Mouse (Mus musculus) MEL (cell line): ENCODE data around the gene Fbxw8. TPM values are rescaled to one million over a fixed set of nuclear protein-coding genes. Genes with fewer than 3 reads are reported as not detected.

Experiments
- DNase-seq: peaks from one replicate; pipeline ENCODE4 v3.0.0; 2011; ENCODE audit warnings: low read depth, low spot score
- H3K27ac ChIP-seq: 2 replicates; pipeline ENCODE4 v1.5.1; 2012; ENCODE audit warnings: low read depth, mild to moderate bottlenecking, control low read depth, low read length, moderate library complexity; ENCODE audit not compliant: control insufficient read depth
- H3K27me3 ChIP-seq, 2 experiments: fragments of 150-350 bp in 1 of 2; sonication (generic) in 1 of 2; 2 replicates each; pipeline ENCODE4 v1.6.1; 2012; ENCODE audit warnings: low read length in 2 of 2, mild to moderate bottlenecking in 2 of 2, improper control_type of control experiment in 1 of 2, moderate library complexity in 1 of 2; ENCODE audit not compliant: insufficient read depth in 2 of 2, control insufficient read depth in 1 of 2
- H3K36me3 ChIP-seq, 2 experiments: 2 replicates each; pipeline ENCODE4 v1.6.1; 2012 to 2014; ENCODE audit warnings: low read length in 2 of 2, improper control_type of control experiment in 1 of 2, inconsistent platforms in 1 of 2, mild to moderate bottlenecking in 1 of 2; ENCODE audit not compliant: insufficient read depth in 2 of 2, control insufficient read depth in 1 of 2
- H3K4me1 ChIP-seq, 2 experiments: fragments of 150-350 bp in 1 of 2; sonication (generic) in 1 of 2; 2 replicates each; pipeline ENCODE4 v1.6.1; 2012; ENCODE audit warnings: low read length in 2 of 2, improper control_type of control experiment in 1 of 2, mild to moderate bottlenecking in 1 of 2; ENCODE audit not compliant: insufficient read depth in 2 of 2, control insufficient read depth in 1 of 2
- H3K4me3 ChIP-seq, 2 experiments: fragments of 150-350 bp in 1 of 2; sonication (generic) in 1 of 2; 2 replicates each; pipeline ENCODE4 v1.5.1; 2012; ENCODE audit warnings: low read depth in 2 of 2, low read length in 2 of 2, mild to moderate bottlenecking in 2 of 2, moderate library complexity in 2 of 2, control low read depth in 1 of 2, improper control_type of control experiment in 1 of 2; ENCODE audit not compliant: control insufficient read depth in 1 of 2, insufficient read depth in 1 of 2
- H3K79me2 ChIP-seq: 2 replicates; pipeline ENCODE4 v1.6.1; 2012; ENCODE audit warnings: mild to moderate bottlenecking, low read length, moderate library complexity; ENCODE audit not compliant: control insufficient read depth, poor library complexity, insufficient read depth
- H3K9ac ChIP-seq: 2 replicates; pipeline ENCODE4 v1.6.1; 2012; ENCODE audit warnings: low read depth, mild to moderate bottlenecking, control low read depth, low read length, moderate library complexity; ENCODE audit not compliant: control insufficient read depth, poor library complexity, severe bottlenecking
- H3K9me3 ChIP-seq: fragments of 150-350 bp; sonication (generic); replicated peaks from 2 replicates; pipeline ENCODE4 v1.6.1; 2012; ENCODE audit warnings: mild to moderate bottlenecking, low read length, improper control_type of control experiment, moderate library complexity; ENCODE audit not compliant: insufficient read depth
- CTCF ChIP-seq, 3 experiments: IDR thresholded peaks in 2 of 3; conservative IDR thresholded peaks in 1 of 3; 2 replicates each; pipeline ENCODE4 v1.5.1; 2011 to 2012; ENCODE audit warnings: low read length in 3 of 3, low read depth in 2 of 3, mild to moderate bottlenecking in 2 of 3, improper control_type of control experiment in 1 of 3, inconsistent platforms in 1 of 3, mixed read lengths in 1 of 3, moderate library complexity in 1 of 3; ENCODE audit not compliant: control insufficient read depth in 1 of 3, insufficient read depth in 1 of 3, poor library complexity in 1 of 3, severe bottlenecking in 1 of 3
- E2F4 ChIP-seq: IDR thresholded peaks from 2 replicates; pipeline ENCODE4 v1.6.1; 2011; ENCODE audit warnings: low read depth, low read length, improper control_type of control experiment, borderline replicate concordance
- ELF1 ChIP-seq: IDR thresholded peaks from 2 replicates; pipeline ENCODE4 v1.6.1; 2014; ENCODE audit warnings: low read depth, mild to moderate bottlenecking, inconsistent platforms, low read length, improper control_type of control experiment, moderate library complexity
- ETS1 ChIP-seq: IDR thresholded peaks from 2 replicates; pipeline ENCODE4 v1.6.1; 2012; ENCODE audit warnings: low read depth, mild to moderate bottlenecking, inconsistent platforms, low read length, improper control_type of control experiment, moderate library complexity
- GABPA ChIP-seq: IDR thresholded peaks from 2 replicates; pipeline ENCODE4 v1.6.1; 2012; ENCODE audit warnings: low read depth, mild to moderate bottlenecking, inconsistent platforms, low read length, improper control_type of control experiment, moderate library complexity
- GATA1 ChIP-seq: IDR thresholded peaks from 2 replicates; pipeline ENCODE4 v1.6.1; 2011; ENCODE audit warnings: low read depth, low read length, improper control_type of control experiment
- HCFC1 ChIP-seq: IDR thresholded peaks from 2 replicates; pipeline ENCODE4 v1.6.1; 2012; ENCODE audit warnings: low read depth, mild to moderate bottlenecking, inconsistent platforms, low read length, improper control_type of control experiment, moderate library complexity
- KAT2A ChIP-seq: conservative IDR thresholded peaks from 2 replicates; pipeline ENCODE4 v1.6.1; 2012; ENCODE audit warnings: low read depth, low read length, improper control_type of control experiment, inconsistent platforms
- MAFK ChIP-seq: IDR thresholded peaks from 2 replicates; pipeline ENCODE4 v1.6.1; 2011; ENCODE audit warnings: low read depth, mild to moderate bottlenecking, low read length, improper control_type of control experiment, borderline replicate concordance
- MAX ChIP-seq: IDR thresholded peaks from 2 replicates; pipeline ENCODE4 v1.6.1; 2011; ENCODE audit warnings: low read length, improper control_type of control experiment
- MAZ ChIP-seq: IDR thresholded peaks from 2 replicates; pipeline ENCODE4 v1.6.1; 2012; ENCODE audit warnings: low read depth, mild to moderate bottlenecking, inconsistent platforms, low read length, improper control_type of control experiment
- MEF2A ChIP-seq: IDR thresholded peaks from 2 replicates; pipeline ENCODE4 v1.6.1; 2014; ENCODE audit warnings: low read depth, mild to moderate bottlenecking, inconsistent platforms, low read length, improper control_type of control experiment; ENCODE audit not compliant: poor library complexity, insufficient replicate concordance, severe bottlenecking; ENCODE audit errors: extremely low read depth
- MXI1 ChIP-seq: IDR thresholded peaks from 2 replicates; pipeline ENCODE4 v1.6.1; 2011; ENCODE audit warnings: mild to moderate bottlenecking, low read depth, low read length, improper control_type of control experiment
- MYC ChIP-seq: IDR thresholded peaks from 2 replicates; pipeline ENCODE4 v1.6.1; 2011; ENCODE audit warnings: low read depth, mild to moderate bottlenecking, low read length, improper control_type of control experiment, moderate library complexity
- POLR2A ChIP-seq, 2 experiments: IDR thresholded peaks; 2 replicates each; pipeline ENCODE4 v1.6.1; 2011 to 2012; ENCODE audit warnings: low read length in 2 of 2, mild to moderate bottlenecking in 2 of 2, control low read depth in 1 of 2, improper control_type of control experiment in 1 of 2, low read depth in 1 of 2, moderate library complexity in 1 of 2; ENCODE audit not compliant: control insufficient read depth in 1 of 2, insufficient read depth in 1 of 2, poor library complexity in 1 of 2
- POLR2AphosphoS2 ChIP-seq: IDR thresholded peaks from 2 replicates; pipeline ENCODE4 v1.6.1; 2011; ENCODE audit warnings: low read length, improper control_type of control experiment
- POLR2AphosphoS5 ChIP-seq: IDR thresholded peaks from 2 replicates; pipeline ENCODE4 v1.6.1; 2012; ENCODE audit warnings: low read depth, borderline replicate concordance, mild to moderate bottlenecking, inconsistent platforms, low read length, moderate library complexity, mixed read lengths
- RAD21 ChIP-seq: IDR thresholded peaks from 2 replicates; pipeline ENCODE4 v1.6.1; 2011; ENCODE audit warnings: mild to moderate bottlenecking, low read depth, low read length, improper control_type of control experiment
- RCOR1 ChIP-seq: IDR thresholded peaks from 2 replicates; pipeline ENCODE4 v1.6.1; 2012; ENCODE audit warnings: low read depth, mild to moderate bottlenecking, inconsistent platforms, low read length, improper control_type of control experiment
- SIN3A ChIP-seq: IDR thresholded peaks from 2 replicates; pipeline ENCODE4 v1.6.1; 2012; ENCODE audit warnings: low read length, improper control_type of control experiment, inconsistent platforms
- SMC3 ChIP-seq: IDR thresholded peaks from 2 replicates; pipeline ENCODE4 v1.6.1; 2011; ENCODE audit warnings: low read depth, low read length, improper control_type of control experiment
- TAL1 ChIP-seq: IDR thresholded peaks from 2 replicates; pipeline ENCODE4 v1.6.1; 2012; ENCODE audit warnings: mild to moderate bottlenecking, inconsistent platforms, low read length, moderate library complexity, mixed read lengths
- TCF12 ChIP-seq: IDR thresholded peaks from 2 replicates; pipeline ENCODE4 v1.6.1; 2014; ENCODE audit warnings: low read depth, mild to moderate bottlenecking, inconsistent platforms, low read length, improper control_type of control experiment, moderate library complexity
- UBTF ChIP-seq: IDR thresholded peaks from 2 replicates; pipeline ENCODE4 v1.6.1; 2012; ENCODE audit warnings: low read depth, mild to moderate bottlenecking, inconsistent platforms, low read length, improper control_type of control experiment, moderate library complexity, borderline replicate concordance; ENCODE audit not compliant: insufficient read depth
- ZC3H11A ChIP-seq: IDR thresholded peaks from 2 replicates; pipeline ENCODE4 v1.6.1; 2012; ENCODE audit warnings: low read depth, mild to moderate bottlenecking, inconsistent platforms, low read length, improper control_type of control experiment
- ZMIZ1 ChIP-seq: IDR thresholded peaks from 2 replicates; pipeline ENCODE4 v1.6.1; 2012; ENCODE audit warnings: low read depth, mild to moderate bottlenecking, inconsistent platforms, low read length, improper control_type of control experiment, moderate library complexity
- ZNF384 ChIP-seq: IDR thresholded peaks from 2 replicates; pipeline ENCODE4 v1.6.1; 2012; ENCODE audit warnings: low read depth, mild to moderate bottlenecking, inconsistent platforms, low read length, improper control_type of control experiment
- polyA plus RNA-seq, 2 experiments: library from polyadenylated mRNA; stranded (reverse) in 1 of 2; unstranded in 1 of 2; fragments of >175 nt in 1 of 2; fragments of >200 nt in 1 of 2; gene quantifications; 2 replicates each; pipeline versions ENCODE4 v1.2.1 to v1.2.4; 2012; ENCODE audit warnings: low replicate concordance in 2 of 2, low read depth in 1 of 2; ENCODE audit not compliant: insufficient read length in 2 of 2, insufficient read depth in 1 of 2, missing spikeins in 1 of 2
- total RNA-seq: library from RNA; depleted of rRNA; stranded (reverse); fragments of 300-350 nt; gene quantifications from 2 replicates; pipeline ENCODE4 v1.2.3, GENCODE M21; 2012

Gene Fbxw8
- total and polyA plus RNA-seq, 3 experiments, result 49.9 to 57.4 (median 52.5) TPM

DNA sequence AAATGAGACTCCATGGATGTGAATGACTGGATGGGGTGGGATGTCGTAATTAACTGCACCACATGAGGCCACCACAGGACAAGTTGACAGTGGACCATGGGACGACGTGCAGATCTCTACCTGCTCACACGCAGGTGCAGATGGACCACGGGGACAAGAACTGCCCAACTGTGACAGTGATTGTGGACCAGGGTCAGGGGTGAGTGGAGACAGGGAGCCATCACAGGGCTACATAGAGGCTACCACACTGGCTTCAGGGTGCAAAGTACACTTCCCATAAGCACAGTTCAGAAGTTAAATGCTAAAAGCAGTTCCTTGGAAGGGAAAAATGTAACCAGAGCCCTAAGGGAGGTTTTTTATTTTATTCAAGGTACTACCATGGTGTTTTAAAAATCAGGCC lies 83.5 kb downstream of the Fbxw8 start:
- Histone ChIP-seq H3K9me3 (no peaks in the 10 kb centered on the region), H3K27ac (no peak overlapping the region), H3K9ac (no peak overlapping the region), H3K27me3 (no peaks in the 10 kb centered on the region), H3K4me1 (no peaks in the 10 kb centered on the region), H3K79me2 (no peaks in the 10 kb centered on the region), H3K4me3 (no peak overlapping the region), H3K36me3 (no peaks in the 10 kb centered on the region; a peak in 1 of 4 replicates)
- TF ChIP-seq MAZ (no peak), ZMIZ1 (no peak), MXI1 (no peak), UBTF (no peak), RCOR1 (no peak), KAT2A (no peak), MAFK (no peak), E2F4 (no peak), ELF1 (no peak), MAX (no peak), ZC3H11A (no peak), CTCF (IDR thresholded peaks at IDR 0.05 in 2 of 3, conservative IDR thresholded peaks at IDR 0.05 in 1 of 3; ENCODE audit: control insufficient read depth in 1 of 3, insufficient read depth in 1 of 3, low read depth in 2 of 3, low read length in 3 of 3, poor library complexity in 1 of 3, severe bottlenecking in 1 of 3) (no peak), TAL1 (no peak), POLR2AphosphoS5 (no peak), SIN3A (no peak), MYC (no peak), MEF2A (no peak), POLR2AphosphoS2 (no peak), GABPA (no peak), SMC3 (no peak)
- DNase-seq, result no peak

DNA sequence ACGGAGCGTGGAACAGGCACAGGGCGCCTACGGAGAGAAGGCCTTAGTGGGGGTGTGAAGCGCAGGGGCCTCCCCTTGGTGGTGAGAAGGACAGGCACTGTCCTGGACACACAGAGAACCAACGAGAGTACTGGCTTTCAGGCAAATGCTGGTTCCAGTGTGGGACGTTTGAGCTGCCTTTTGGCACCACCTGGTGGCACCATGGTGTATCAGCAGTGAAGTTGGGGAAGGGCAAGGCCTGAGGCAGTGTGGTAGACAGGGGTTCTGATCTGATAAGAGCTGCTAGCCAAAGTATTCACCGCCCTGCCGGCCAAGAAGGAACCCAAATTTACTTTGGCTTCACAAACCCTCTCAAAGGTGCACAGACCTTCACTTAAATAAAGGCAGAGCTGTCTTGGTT lies 85.9 kb downstream of the Fbxw8 start:
- no peaks in the 10 kb centered on the region; a peak in 1 of 4 replicates for H3K36me3 ChIP-seq
- TF ChIP-seq HCFC1 (0 out of 2 replicates have a peak, but pooled peaks have one; percentile 20), MAZ (no peak), ZC3H11A (peak; percentile 48), CTCF (IDR thresholded peaks at IDR 0.05 in 2 of 3, conservative IDR thresholded peaks at IDR 0.05 in 1 of 3; ENCODE audit: control insufficient read depth in 1 of 3, insufficient read depth in 1 of 3, low read depth in 2 of 3, low read length in 3 of 3, poor library complexity in 1 of 3, severe bottlenecking in 1 of 3) (peak; percentile 83 to 91 (median 88)), TCF12 (no peak), RAD21 (peak; percentile 70), POLR2A (IDR thresholded peaks at IDR 0.05; ENCODE audit: control insufficient read depth in 1 of 2, insufficient read depth in 1 of 2, low read depth in 1 of 2, low read length in 2 of 2, poor library complexity in 1 of 2) (no peak), MEF2A (no peak), MAFK (no peak), MXI1 (no peak), MAX (0 out of 2 replicates have a peak, but pooled peaks have one; percentile 20), GATA1 (peak; percentile 89), POLR2AphosphoS2 (no peak), ETS1 (no peak), MYC (no peak), ZNF384 (no peak), SMC3 (peak; percentile 66), E2F4 (no peak)
- TF ChIP-seq, all 39 proteins: peak for 7
- no peaks in the 10 kb centered on the region for H3K79me2 ChIP-seq
- no peak overlapping the region for H3K9ac ChIP-seq
- no peak overlapping the region for H3K27ac ChIP-seq
- H3K9me3 ChIP-seq, result no peaks in the 10 kb centered on the region
- no peak overlapping the region for H3K4me3 ChIP-seq
- H3K4me1 ChIP-seq, result no peaks in the 10 kb centered on the region
- DNase-seq, result peak; percentile 84
- H3K27me3 ChIP-seq, result no peaks in the 10 kb centered on the region
